Mouse (Mus musculus) liver, embryonic 16.5 days (tissue): ENCODE data around the gene Hectd1. TPM values are rescaled to one million over a fixed set of nuclear protein-coding genes. Genes with fewer than 3 reads are reported as not detected.
A peak's percentile ranks its signal among the peaks of the same experiment; 100 is the strongest.

Source experiments
- ATAC-seq: fragments of 200-750 bp; cut with Nextera tagmentation; 2 replicates; pipeline ENCODE4 v1.8.0; 2017; ENCODE audit warnings: low read depth, mild to moderate bottlenecking, moderate number of reproducible peaks, moderate library complexity
- H3K27ac ChIP-seq: fragments of 300-500 bp; sonication (generic); 2 replicates; pipeline ENCODE4 v1.5.1; 2014; ENCODE audit warnings: mild to moderate bottlenecking, low read length
- H3K27me3 ChIP-seq: fragments of 300-500 bp; sonication (generic); 2 replicates; pipeline ENCODE4 v1.6.1; 2014; ENCODE audit warnings: low read depth, low read length, mixed read lengths; ENCODE audit not compliant: control insufficient read depth, insufficient read depth
- H3K36me3 ChIP-seq: fragments of 300-500 bp; sonication (generic); 2 replicates; pipeline ENCODE4 v1.6.1; 2014; ENCODE audit warnings: mild to moderate bottlenecking; ENCODE audit not compliant: control insufficient read depth, insufficient read depth
- H3K4me1 ChIP-seq: fragments of 300-500 bp; sonication (generic); 2 replicates; pipeline ENCODE4 v1.6.1; 2014; ENCODE audit warnings: low read depth, low read length, mixed read lengths; ENCODE audit not compliant: control insufficient read depth
- H3K4me2 ChIP-seq: fragments of 300-500 bp; sonication (generic); 2 replicates; pipeline ENCODE4 v1.6.1; 2014; ENCODE audit warnings: low read depth, low read length, mixed read lengths
- H3K4me3 ChIP-seq: fragments of 300-500 bp; sonication (generic); 2 replicates; pipeline ENCODE4 v1.5.1; 2014; ENCODE audit warnings: low read depth, mild to moderate bottlenecking, low read length
- H3K9ac ChIP-seq: fragments of 300-500 bp; sonication (generic); 2 replicates; pipeline ENCODE4 v1.6.1; 2014; ENCODE audit warnings: low read depth, low read length
- H3K9me3 ChIP-seq: fragments of 300-500 bp; sonication (generic); replicated peaks from 2 replicates; pipeline ENCODE4 v1.6.1; 2016; ENCODE audit warnings: low read length; ENCODE audit not compliant: control insufficient read depth
- WGBS: fragments of 180-500 bp; shearing (Covaris S2); extraction: QIAGEN DNeasy Blood & Tissue Kit; methylation state at CpG from one replicate; pipeline ENCODE4 v1.1.7; 2014; ENCODE audit not compliant: insufficient replicate concordance; 5-methylcytosine and 5-hydroxymethylcytosine counted together
- polyA plus RNA-seq: library from polyadenylated mRNA; unstranded; fragments of >200 nt; fragmentation: Nextera tagmentation; extraction: Ambion mirVana; gene quantifications from 2 replicates; pipeline ENCODE4 v1.2.1, GENCODE M21; 2015

Gene Hectd1
- polyA plus RNA-seq, 1 experiment from 2014 or later = 24.6 TPM

GRCm38 (mm10) chr12:51858134-51859028, 29.0 kb upstream of the Hectd1 start:
- no peak for ATAC-seq
- peaks cover 20% of the 10 kb centered on the region for H3K4me1 ChIP-seq
- no peaks in the 10 kb centered on the region for H3K36me3 ChIP-seq
- H3K27me3 ChIP-seq = no peaks in the 10 kb centered on the region
- WGBS = 48% methylated on average over 13 of the region's 13 CpGs
- no peak overlapping the region for H3K9ac ChIP-seq
- no peaks in the 10 kb centered on the region for H3K9me3 ChIP-seq
- H3K4me2 ChIP-seq = no peak overlapping the region; the same call in 1 of the 2 replicates
- peak overlapping the region; percentile 40; the same call in 1 of the 2 replicates for H3K27ac ChIP-seq
- H3K4me3 ChIP-seq = no peak overlapping the region

GRCm38 (mm10) chr12:51856768-51857295, 27.5 kb upstream of the Hectd1 start:
- peak; percentile 58 for ATAC-seq

GRCm38 (mm10) chr12:51855872-51856271, 26.5 kb upstream of the Hectd1 start:
- no peak for ATAC-seq
- 52% methylated on average over 2 of the region's 2 CpGs for WGBS
- Histone ChIP-seq H3K36me3 (no peaks in the 10 kb centered on the region), H3K9me3 (no peaks in the 10 kb centered on the region), H3K4me2 (no peak overlapping the region), H3K4me3 (no peak overlapping the region), H3K9ac (no peak overlapping the region), H3K27me3 (no peaks in the 10 kb centered on the region), H3K4me1 (peaks cover 32% of the 10 kb centered on the region), H3K27ac (peak overlapping the region; percentile 46)

More at GRCm38 (mm10) chr12:51856768-51857295, 27.5 kb upstream of the Hectd1 start:
- WGBS = 26% methylated on average over 8 of the region's 8 CpGs
- Histone ChIP-seq H3K4me2 (0 out of 2 replicates have a peak overlapping the region, but pooled peaks have one; percentile 7), H3K9ac (peak overlapping the region; percentile 14; the same call in 1 of the 2 replicates), H3K36me3 (no peaks in the 10 kb centered on the region), H3K27me3 (no peaks in the 10 kb centered on the region), H3K27ac (peak overlapping the region; percentile 46), H3K4me3 (no peak overlapping the region), H3K9me3 (no peaks in the 10 kb centered on the region), H3K4me1 (peaks cover 30% of the 10 kb centered on the region)

- no peak overlapping the region for H3K9ac ChIP-seq
- H3K27ac ChIP-seq = peak overlapping the region; percentile 46
- no peaks in the 10 kb centered on the region for H3K9me3 ChIP-seq
- no peak overlapping the region for H3K4me2 ChIP-seq
- H3K4me1 ChIP-seq = peaks cover 32% of the 10 kb centered on the region
- 28% methylated on average over 7 of the region's 7 CpGs for WGBS
- no peaks in the 10 kb centered on the region for H3K27me3 ChIP-seq
- no peak overlapping the region for H3K4me3 ChIP-seq
- peak; percentile 39 for ATAC-seq
- H3K36me3 ChIP-seq = no peaks in the 10 kb centered on the region
These were observed 26.1 kb upstream of the Hectd1 start for GRCm38 (mm10) chr12:51855453-51855852.

GRCm38 (mm10) chr12:51851617-51852016, 22.3 kb upstream of the Hectd1 start:
- Histone ChIP-seq H3K4me1 (peaks cover 33% of the 10 kb centered on the region), H3K4me3 (peak overlapping the region; percentile 59), H3K27me3 (no peaks in the 10 kb centered on the region), H3K9me3 (no peaks in the 10 kb centered on the region), H3K4me2 (peak overlapping the region; percentile 60), H3K27ac (peak overlapping the region; percentile 97), H3K36me3 (no peaks in the 10 kb centered on the region), H3K9ac (peak overlapping the region; percentile 67)
- ATAC-seq = peak; percentile 87
- WGBS = 21% methylated on average over 4 of the region's 4 CpGs

GRCm38 (mm10) chr12:51851155-51851554, 21.8 kb upstream of the Hectd1 start:
- H3K9ac ChIP-seq = peak overlapping the region; percentile 67
- peak overlapping the region; percentile 59 for H3K4me3 ChIP-seq
- no peaks in the 10 kb centered on the region for H3K9me3 ChIP-seq
- no peaks in the 10 kb centered on the region for H3K27me3 ChIP-seq
- no peaks in the 10 kb centered on the region for H3K36me3 ChIP-seq
- peak overlapping the region; percentile 97 for H3K27ac ChIP-seq
- 29% methylated on average over 3 of the region's 3 CpGs for WGBS
- ATAC-seq = peak; percentile 70
- H3K4me1 ChIP-seq = peaks cover 30% of the 10 kb centered on the region
- peak overlapping the region; percentile 60 for H3K4me2 ChIP-seq

GRCm38 (mm10) chr12:51850339-51850738, 21.0 kb upstream of the Hectd1 start:
- 29% methylated on average over 4 of the region's 4 CpGs for WGBS
- H3K9ac ChIP-seq = peak overlapping the region; percentile 44
- no peak for ATAC-seq
- H3K4me1 ChIP-seq = peaks cover 32% of the 10 kb centered on the region
- peak overlapping the region; percentile 44 for H3K4me2 ChIP-seq
- peak overlapping the region; percentile 32 for H3K4me3 ChIP-seq
- H3K27me3 ChIP-seq = no peaks in the 10 kb centered on the region
- H3K9me3 ChIP-seq = no peaks in the 10 kb centered on the region
- H3K36me3 ChIP-seq = no peaks in the 10 kb centered on the region
- peak overlapping the region; percentile 92 for H3K27ac ChIP-seq

GRCm38 (mm10) chr12:51849902-51850301, 20.6 kb upstream of the Hectd1 start:
- ATAC-seq = peak; percentile 24
- H3K4me1 ChIP-seq = peaks cover 35% of the 10 kb centered on the region
- no peaks in the 10 kb centered on the region for H3K9me3 ChIP-seq
- no peaks in the 10 kb centered on the region for H3K27me3 ChIP-seq
- H3K9ac ChIP-seq = peak overlapping the region; percentile 44
- peak overlapping the region; percentile 44 for H3K4me2 ChIP-seq
- H3K4me3 ChIP-seq = peak overlapping the region; percentile 32
- 7% methylated on average over 2 of the region's 2 CpGs for WGBS
- H3K36me3 ChIP-seq = no peaks in the 10 kb centered on the region
- H3K27ac ChIP-seq = peak overlapping the region; percentile 92
